Mouse (Mus musculus): ENCODE results near the gene Vmn2r40. TPM values are rescaled to one million over a fixed set of nuclear protein-coding genes. Genes with fewer than 3 reads are reported as not detected.

Gene Vmn2r40
- not detected for polyA plus RNA-seq (2014; fragmentation: Illumina TruSeq; extraction: RNeasy Lipid Tissue Mini Kit (QIAGEN cat#74804); ENCODE audit: low read depth, low replicate concordance)

GRCm38 (mm10) chr7:8931335-8931734 is at the start of gene Vmn2r40:
Gene Vmn2r40 (minus strand): TSS chr7:8931435.

Other genes with a start within 250 kb of the Vmn2r40 start
- gene Vmn2r39, start 99.4 kb upstream of the Vmn2r40 start, polyA plus RNA-seq (2014; fragmentation: Illumina TruSeq; extraction: RNeasy Lipid Tissue Mini Kit (QIAGEN cat#74804); ENCODE audit: low read depth, low replicate concordance) = not detected
- gene Vmn2r38, start 166.4 kb upstream of the Vmn2r40 start, polyA plus RNA-seq (2014; fragmentation: Illumina TruSeq; extraction: RNeasy Lipid Tissue Mini Kit (QIAGEN cat#74804); ENCODE audit: low read depth, low replicate concordance) = not detected

All from testis, adult 10 weeks (tissue).